Mouse (Mus musculus) right cerebral cortex, postnatal 14 days (tissue): ENCODE results near the gene Gpat3.

Source experiments
- DNase-seq: peaks from one replicate; pipeline ENCODE4 v3.0.0; 2022

The Gpat3 gene

GRCm38 (mm10) chr5:100917252-100917774, 71.8 kb downstream of the Gpat3 start:
- peak; percentile 73 for DNase-seq

DNA sequence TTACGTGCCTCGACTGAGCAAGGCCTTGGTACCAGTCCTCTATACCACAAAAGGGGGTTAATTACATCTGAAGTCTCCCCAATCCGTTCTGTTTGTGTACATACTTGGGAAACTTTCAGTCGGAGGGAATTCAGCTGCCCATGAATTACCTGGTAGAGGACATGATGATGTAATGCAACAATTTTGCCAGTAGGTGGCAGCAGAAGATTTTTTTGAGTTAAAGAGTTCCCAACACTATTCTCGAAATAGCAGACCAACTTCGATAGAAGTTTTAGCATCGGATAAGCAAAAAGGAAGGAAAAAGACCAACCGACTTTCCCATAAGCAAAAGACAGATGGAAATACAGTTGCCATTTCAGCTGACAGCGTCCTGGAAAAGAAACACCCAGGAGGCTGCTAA, 73.6 kb downstream of the Gpat3 start:
- peak; percentile 44 for DNase-seq

- DNase-seq: no peak
Observed at GRCm38 (mm10) chr5:100929698-100930097, 84.2 kb downstream of the Gpat3 start.

DNA sequence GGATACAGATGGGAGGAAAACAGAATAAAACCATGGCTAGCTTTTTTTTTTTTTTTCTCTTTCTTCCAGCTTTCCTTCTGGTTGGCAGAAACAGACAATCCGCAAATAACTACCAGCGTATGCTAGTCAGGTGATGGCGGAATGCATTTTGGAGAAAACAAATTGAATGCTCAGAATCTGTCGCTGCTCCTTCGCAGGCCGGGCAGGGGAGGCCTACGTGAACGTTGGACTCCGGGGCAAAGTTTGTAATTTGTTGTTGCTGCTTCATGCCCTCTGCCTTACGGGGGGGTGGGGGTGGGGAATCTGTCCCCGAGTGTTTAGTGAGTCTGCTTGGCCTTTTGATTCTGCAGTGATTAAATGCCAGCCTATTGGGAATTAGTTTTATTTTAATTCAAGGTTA, 98.2 kb downstream of the Gpat3 start:
- no peak for DNase-seq

DNA sequence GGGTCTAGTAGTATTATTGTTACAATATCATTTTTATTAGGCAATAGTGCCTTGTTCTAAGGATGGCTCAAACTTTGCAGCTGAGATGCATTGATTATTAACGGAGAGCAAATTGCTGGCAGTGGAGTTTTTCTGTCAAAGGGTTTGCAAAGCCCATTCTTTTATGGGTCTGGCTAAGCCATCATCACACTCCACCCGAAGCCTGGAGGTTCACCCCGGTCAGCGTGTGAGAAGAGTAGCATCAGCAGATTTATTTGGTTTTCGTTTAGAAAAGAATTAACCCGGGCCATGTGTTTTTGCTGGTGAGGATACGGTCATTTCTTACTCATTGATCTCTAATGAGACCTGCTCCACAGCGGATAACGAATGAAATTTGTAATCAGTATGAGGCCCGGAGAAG, 99.8 kb downstream of the Gpat3 start:
- DNase-seq: no peak
